Mouse (Mus musculus) heart, embryonic 11.5 days (tissue): ENCODE results near the gene Cep85l. TPM values are rescaled to one million over a fixed set of nuclear protein-coding genes. Genes with fewer than 3 reads are reported as not detected.
A peak's percentile ranks its signal among the peaks of the same experiment; 100 is the strongest.

Source experiments
- ATAC-seq: fragments of 200-750 bp; cut with Nextera tagmentation; replicated peaks from 2 replicates; pipeline ENCODE4 v1.8.0; 2017; ENCODE audit warnings: moderate library complexity; ENCODE audit not compliant: insufficient number of reproducible peaks, low FRiP score, low TSS enrichment
- H3K27ac ChIP-seq: fragments of 300-500 bp; sonication (generic); 2 replicates; pipeline ENCODE4 v1.5.1; 2014; ENCODE audit warnings: mild to moderate bottlenecking, low read depth, low read length
- H3K27me3 ChIP-seq: fragments of 300-500 bp; sonication (generic); 2 replicates; pipeline ENCODE4 v1.6.1; 2014; ENCODE audit warnings: mild to moderate bottlenecking, low read length, mixed read lengths; ENCODE audit not compliant: control insufficient read depth, insufficient read depth
- H3K36me3 ChIP-seq: fragments of 300-500 bp; sonication (generic); 2 replicates; pipeline ENCODE4 v1.6.1; 2014; ENCODE audit warnings: mild to moderate bottlenecking, low read length, moderate library complexity, mixed read lengths; ENCODE audit not compliant: control insufficient read depth, insufficient read depth
- H3K4me1 ChIP-seq: fragments of 300-500 bp; sonication (generic); 2 replicates; pipeline ENCODE4 v1.6.1; 2014; ENCODE audit warnings: low read length; ENCODE audit not compliant: control insufficient read depth, insufficient read depth
- H3K4me2 ChIP-seq: fragments of 300-500 bp; sonication (generic); 2 replicates; pipeline ENCODE4 v1.6.1; 2014; ENCODE audit warnings: mild to moderate bottlenecking, moderate library complexity
- H3K4me3 ChIP-seq: fragments of 300-500 bp; sonication (generic); 2 replicates; pipeline ENCODE4 v1.5.1; 2014; ENCODE audit warnings: low read depth, low read length
- H3K9ac ChIP-seq: fragments of 300-500 bp; sonication (generic); 2 replicates; pipeline ENCODE4 v1.6.1; 2014; ENCODE audit warnings: mild to moderate bottlenecking, low read depth, low read length, moderate library complexity
- H3K9me3 ChIP-seq: fragments of 300-500 bp; sonication (generic); replicated peaks from 2 replicates; pipeline ENCODE4 v1.6.1; 2016; ENCODE audit warnings: low read length; ENCODE audit not compliant: control insufficient read depth
- WGBS: fragments of 180-500 bp; shearing (Covaris S2); extraction: QIAGEN DNeasy Blood & Tissue Kit; methylation state at CpG from one replicate; pipeline ENCODE4 v1.1.7; 2014; ENCODE audit not compliant: insufficient replicate concordance; 5-methylcytosine and 5-hydroxymethylcytosine counted together
- polyA plus RNA-seq: library from polyadenylated mRNA; unstranded; fragments of >200 nt; fragmentation: Nextera tagmentation; extraction: Ambion mirVana; gene quantifications from 2 replicates; pipeline ENCODE4 v1.2.1, GENCODE M21; 2014

The Cep85l gene
- polyA plus RNA-seq, 1 experiment from 2014 or later: 5.8 TPM

DNA sequence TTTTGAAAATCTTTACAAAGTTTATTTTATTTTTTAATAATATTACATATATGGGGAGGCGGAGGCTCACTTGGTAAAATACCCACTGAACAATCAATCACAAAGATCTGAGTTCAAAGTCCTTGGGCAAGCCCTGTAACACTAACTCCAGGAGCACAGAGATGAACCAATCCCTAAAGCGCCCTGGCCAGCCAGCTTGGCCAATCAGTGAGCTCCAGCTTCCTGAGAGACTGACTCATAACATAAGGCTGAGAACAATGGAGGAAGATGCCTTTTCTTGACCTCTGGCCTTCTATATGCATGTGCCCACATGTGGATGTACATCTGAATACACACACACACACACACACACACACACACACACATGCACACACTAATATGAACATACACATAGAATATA, 27.1 kb upstream of the Cep85l start:
- Histone ChIP-seq H3K36me3 (no peaks in the 10 kb centered on the region), H3K4me2 (no peak overlapping the region), H3K4me3 (no peak overlapping the region), H3K4me1 (no peaks in the 10 kb centered on the region), H3K9ac (no peak overlapping the region), H3K9me3 (no peaks in the 10 kb centered on the region), H3K27me3 (no peaks in the 10 kb centered on the region), H3K27ac (no peak overlapping the region)
- WGBS: 88% methylated on average over 2 of the region's 2 CpGs
- no peak for ATAC-seq

DNA sequence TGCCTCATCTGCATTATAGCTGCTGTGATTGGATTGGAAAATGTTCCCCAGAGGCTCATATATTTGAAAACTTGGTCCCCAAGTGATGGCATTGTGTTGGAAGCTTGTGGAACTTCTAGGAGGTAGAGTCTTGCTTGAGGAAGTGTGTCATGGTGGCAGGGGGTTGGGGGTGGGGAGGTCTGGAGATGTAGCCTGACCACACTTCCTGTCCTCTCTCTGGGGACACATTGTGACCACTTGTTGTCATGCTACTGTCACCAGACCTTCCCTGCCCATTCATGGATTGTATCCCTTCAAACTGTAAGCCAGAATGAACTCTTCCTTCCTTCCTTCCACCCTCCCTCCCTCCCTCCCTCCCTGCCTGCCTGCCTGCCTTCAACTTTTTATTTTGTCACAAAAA, 22.5 kb upstream of the Cep85l start:
- Histone ChIP-seq H3K9ac (no peak overlapping the region), H3K36me3 (no peaks in the 10 kb centered on the region), H3K27ac (no peak overlapping the region), H3K4me1 (no peaks in the 10 kb centered on the region), H3K4me3 (no peak overlapping the region), H3K4me2 (no peak overlapping the region), H3K27me3 (no peaks in the 10 kb centered on the region), H3K9me3 (no peaks in the 10 kb centered on the region)
- no peak for ATAC-seq

DNA sequence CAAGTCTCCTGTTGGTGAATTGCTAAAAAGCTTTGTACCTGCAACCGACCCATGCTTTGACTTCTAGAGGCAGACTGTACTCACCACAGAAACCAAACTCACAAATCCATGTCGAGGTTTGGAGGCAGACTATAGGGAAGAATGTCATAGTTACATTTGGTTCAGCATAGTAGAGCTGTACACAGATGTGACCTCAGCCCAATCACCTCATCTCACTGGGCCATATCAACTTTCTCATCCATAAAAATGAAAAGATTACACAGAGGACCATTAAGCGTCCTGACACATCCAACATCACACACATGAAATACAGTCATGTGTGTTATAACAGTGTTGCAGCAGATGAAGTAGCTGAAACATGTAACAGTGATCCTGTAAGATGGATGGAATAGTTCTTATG, 19.3 kb upstream of the Cep85l start:
- Histone ChIP-seq H3K4me1 (no peaks in the 10 kb centered on the region), H3K27ac (no peak overlapping the region), H3K4me3 (no peak overlapping the region), H3K9me3 (no peaks in the 10 kb centered on the region), H3K4me2 (no peak overlapping the region), H3K27me3 (no peaks in the 10 kb centered on the region), H3K36me3 (no peaks in the 10 kb centered on the region), H3K9ac (no peak overlapping the region)
- WGBS: 58% methylated on average over 3 of the region's 3 CpGs
- ATAC-seq: no peak

DNA sequence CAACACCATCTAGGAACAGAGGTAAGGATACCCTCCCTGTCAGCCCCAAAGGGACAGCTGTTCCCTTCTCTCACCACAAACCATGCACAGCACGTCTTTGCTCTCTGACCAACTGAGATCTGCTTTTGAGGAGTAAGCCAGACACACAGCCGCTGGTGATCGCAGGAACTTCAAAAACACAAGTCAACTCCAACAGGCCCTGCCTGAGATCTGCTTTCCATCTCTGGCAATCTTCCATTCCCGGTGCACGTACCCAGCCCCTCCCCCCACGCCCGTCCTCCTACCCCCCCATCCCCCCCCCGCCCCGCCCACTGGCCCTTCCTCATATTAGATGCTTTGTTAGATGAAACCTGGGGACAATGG, 18.8 kb upstream of the Cep85l start:
- no peak overlapping the region for H3K27ac ChIP-seq
- H3K9ac ChIP-seq: no peak overlapping the region
- H3K4me3 ChIP-seq: peak overlapping the region; percentile 27
- peak overlapping the region; percentile 45 for H3K4me2 ChIP-seq
- H3K9me3 ChIP-seq: no peaks in the 10 kb centered on the region
- 4% methylated on average over 9 of the region's 9 CpGs for WGBS
- no peaks in the 10 kb centered on the region for H3K36me3 ChIP-seq
- H3K4me1 ChIP-seq: no peaks in the 10 kb centered on the region
- H3K27me3 ChIP-seq: no peaks in the 10 kb centered on the region
- ATAC-seq: no peak

DNA sequence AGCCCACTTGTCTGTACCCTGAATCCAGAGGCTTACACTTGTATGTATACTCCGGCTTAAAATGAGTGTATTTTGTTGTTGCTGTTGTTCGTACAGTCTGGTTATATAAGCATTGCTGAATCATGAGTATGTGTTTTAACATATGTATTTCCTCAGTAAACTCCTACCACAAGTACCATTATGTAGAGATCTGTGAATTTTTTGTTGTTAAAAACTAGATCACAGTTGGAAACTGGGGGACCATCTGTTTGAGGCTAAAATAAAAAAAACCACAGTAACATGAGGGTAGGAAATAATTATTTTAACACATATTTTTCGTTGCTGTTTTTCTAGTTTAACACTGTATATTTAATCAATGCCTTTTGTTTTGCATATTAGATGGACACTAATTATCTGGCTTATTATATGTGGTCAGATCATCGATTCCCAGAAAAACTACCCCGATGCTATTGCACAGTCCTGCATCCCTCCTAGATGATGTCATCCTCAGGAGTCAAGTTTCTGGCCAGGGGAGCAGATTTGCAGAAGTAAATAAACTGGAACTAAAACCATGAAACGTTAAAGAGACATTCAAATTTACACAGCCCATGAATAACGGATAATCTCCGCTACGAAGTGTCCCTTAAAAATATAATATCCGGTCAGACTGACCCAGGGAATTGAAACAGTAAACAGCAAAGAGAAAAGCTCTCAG, 18.2 kb upstream of the Cep85l start:
- Histone ChIP-seq H3K27ac (no peak overlapping the region), H3K4me1 (no peaks in the 10 kb centered on the region), H3K36me3 (no peaks in the 10 kb centered on the region), H3K9me3 (no peaks in the 10 kb centered on the region), H3K9ac (no peak overlapping the region), H3K4me2 (peak overlapping the region; percentile 45), H3K27me3 (no peaks in the 10 kb centered on the region), H3K4me3 (peak overlapping the region; percentile 27)
- no peak for ATAC-seq
- 59% methylated on average over 10 of the region's 10 CpGs for WGBS

- Histone ChIP-seq H3K27ac (no peak overlapping the region), H3K9ac (no peak overlapping the region), H3K4me1 (no peaks in the 10 kb centered on the region), H3K4me3 (no peak overlapping the region), H3K9me3 (no peaks in the 10 kb centered on the region), H3K36me3 (no peaks in the 10 kb centered on the region), H3K4me2 (no peak overlapping the region), H3K27me3 (no peaks in the 10 kb centered on the region)
- 61% methylated on average over 9 of the region's 9 CpGs for WGBS
- ATAC-seq: no peak
Observed at GRCm38 (mm10) chr10:53394923-53395629, 15.3 kb upstream of the Cep85l start.

- no peaks in the 10 kb centered on the region for H3K36me3 ChIP-seq
- no peak overlapping the region for H3K9ac ChIP-seq
- ATAC-seq: no peak
- no peaks in the 10 kb centered on the region for H3K4me1 ChIP-seq
- 66% methylated on average over 6 of the region's 6 CpGs for WGBS
- H3K27ac ChIP-seq: no peak overlapping the region
- H3K4me2 ChIP-seq: no peak overlapping the region
- H3K9me3 ChIP-seq: no peaks in the 10 kb centered on the region
- H3K27me3 ChIP-seq: no peaks in the 10 kb centered on the region
- H3K4me3 ChIP-seq: no peak overlapping the region
Observed at GRCm38 (mm10) chr10:53388227-53388920, 8.6 kb upstream of the Cep85l start.

DNA sequence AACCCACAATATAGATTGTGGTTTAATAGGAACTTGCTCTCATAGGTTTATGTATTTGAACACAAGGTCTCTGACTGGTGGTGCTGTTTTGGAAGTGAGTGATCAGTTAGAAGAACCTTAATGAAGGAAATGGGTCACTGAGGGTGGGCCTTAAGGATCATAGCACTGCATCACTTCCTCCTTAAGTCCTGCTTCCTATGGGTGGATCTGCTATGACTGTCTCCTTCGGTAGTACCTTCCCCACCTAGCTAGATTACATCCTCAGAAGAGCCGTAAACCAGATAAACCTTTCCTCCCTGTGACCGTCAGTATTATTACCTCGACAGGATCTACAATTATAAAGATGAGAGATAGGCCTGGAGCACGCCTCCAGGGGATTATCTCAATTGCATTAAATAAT, 5.7 kb upstream of the Cep85l start:
- Histone ChIP-seq H3K36me3 (no peaks in the 10 kb centered on the region), H3K9ac (no peak overlapping the region), H3K4me1 (no peaks in the 10 kb centered on the region), H3K27ac (no peak overlapping the region), H3K9me3 (no peaks in the 10 kb centered on the region), H3K4me2 (no peak overlapping the region), H3K27me3 (no peaks in the 10 kb centered on the region), H3K4me3 (no peak overlapping the region)
- 60% methylated on average over 5 of the region's 5 CpGs for WGBS
- no peak for ATAC-seq
